Mouse (Mus musculus) liver, adult 2 months (tissue): Measurements from ENCODE around the gene Prrx2. TPM values are rescaled to one million over a fixed set of nuclear protein-coding genes. Genes with fewer than 3 reads are reported as not detected.

Experiments used
- DNase-seq: peaks from one replicate; pipeline ENCODE4 v3.0.0-alpha.2; 2011; ENCODE audit warnings: low read depth, low spot score; ENCODE audit errors: extremely low read depth
- H3K27ac ChIP-seq: fragments of 200-500 bp; replicated peaks from 2 replicates; pipeline ENCODE4 v1.5.1; 2012; ENCODE audit warnings: low read depth, mild to moderate bottlenecking, control low read depth, inconsistent platforms, low read length; ENCODE audit not compliant: insufficient read depth
- H3K27me3 ChIP-seq: fragments of 200-500 bp; 2 replicates; pipeline ENCODE4 v1.6.1; 2012; ENCODE audit warnings: mild to moderate bottlenecking, moderate library complexity, low read length, inconsistent platforms; ENCODE audit not compliant: control insufficient read depth, insufficient read depth
- H3K36me3 ChIP-seq: fragments of 200-500 bp; 2 replicates; pipeline ENCODE4 v1.6.1; 2012; ENCODE audit warnings: low read length, inconsistent platforms; ENCODE audit not compliant: control insufficient read depth, insufficient read depth
- H3K4me1 ChIP-seq: fragments of 200-500 bp; 2 replicates; pipeline ENCODE4 v1.6.1; 2011; ENCODE audit warnings: low read length; ENCODE audit not compliant: control insufficient read depth, insufficient read depth
- H3K4me3 ChIP-seq: fragments of 200-500 bp; 2 replicates; pipeline ENCODE4 v1.5.1; 2011; ENCODE audit warnings: low read depth, mild to moderate bottlenecking, control low read depth, low read length, moderate library complexity; ENCODE audit not compliant: insufficient read depth
- H3K79me2 ChIP-seq: fragments of 200-500 bp; 2 replicates; pipeline ENCODE4 v1.6.1; 2012; ENCODE audit warnings: inconsistent platforms, mild to moderate bottlenecking, low read length, moderate library complexity; ENCODE audit not compliant: control insufficient read depth, insufficient read depth
- H3K9ac ChIP-seq: fragments of 200-500 bp; 2 replicates; pipeline ENCODE4 v1.6.1; 2012; ENCODE audit warnings: low read depth, mild to moderate bottlenecking, control low read depth, inconsistent platforms, low read length
- CTCF ChIP-seq: fragments of 200-500 bp; IDR thresholded peaks from 2 replicates; pipeline ENCODE4 v1.5.1; 2011; ENCODE audit warnings: low read depth, low read length, control low read depth
- POLR2A ChIP-seq: fragments of 200-500 bp; IDR thresholded peaks from 2 replicates; pipeline ENCODE4 v1.6.1; 2011; ENCODE audit warnings: low read length, control low read depth; ENCODE audit not compliant: insufficient read depth; ENCODE audit errors: extremely low read depth
- WGBS: fragments of 180-500 bp; shearing (Covaris S2); methylation state at CpG from one replicate; pipeline ENCODE4 v1.1.7; 2018; 5-methylcytosine and 5-hydroxymethylcytosine counted together
- polyA plus RNA-seq: library from polyadenylated mRNA; depleted of rRNA; stranded (reverse); fragments of >200 nt; gene quantifications from 2 replicates; pipeline ENCODE4 v1.2.3, GENCODE M21; 2012
- total RNA-seq: library from RNA; depleted of rRNA; stranded (reverse); fragments of >200 nt; gene quantifications from 2 replicates; pipeline ENCODE4 v1.2.3, GENCODE M21; 2014

Prrx2 gene
- total and polyA plus RNA-seq, 2 experiments = not detected

- Histone ChIP-seq H3K4me3 (no peak overlapping the region), H3K36me3 (no peaks in the 10 kb centered on the region), H3K4me1 (peaks cover 10% of the 10 kb centered on the region), H3K9ac (no peak overlapping the region), H3K27ac (no peak overlapping the region), H3K27me3 (no peaks in the 10 kb centered on the region), H3K79me2 (no peaks in the 10 kb centered on the region)
- DNase-seq = peak; percentile 50
- 25% methylated on average over 3 of the region's 3 CpGs for WGBS
- TF ChIP-seq CTCF (peak; percentile 74), POLR2A (no peak)
Measured at GRCm38 (mm10) chr2:30891002-30891401, 56.2 kb downstream of the Prrx2 start.

GRCm38 (mm10) chr2:30893399-30893798, 58.6 kb downstream of the Prrx2 start:
- WGBS = 10% methylated on average over 6 of the region's 6 CpGs

GRCm38 (mm10) chr2:30893946-30894345, 59.2 kb downstream of the Prrx2 start:
- Histone ChIP-seq H3K9ac (no peak overlapping the region), H3K36me3 (no peaks in the 10 kb centered on the region), H3K27me3 (no peaks in the 10 kb centered on the region), H3K4me1 (peaks cover 16% of the 10 kb centered on the region), H3K4me3 (no peak overlapping the region), H3K79me2 (no peaks in the 10 kb centered on the region), H3K27ac (no peak overlapping the region)
- no peak for TF ChIP-seq CTCF
- TF ChIP-seq POLR2A = no peak
- 51% methylated on average over 7 of the region's 7 CpGs for WGBS
- DNase-seq = peak; percentile 75

More at GRCm38 (mm10) chr2:30893399-30893798, 58.6 kb downstream of the Prrx2 start:
- TF ChIP-seq POLR2A (no peak), CTCF (peak; percentile 55)
- Histone ChIP-seq H3K4me3 (no peak overlapping the region), H3K36me3 (no peaks in the 10 kb centered on the region), H3K4me1 (peaks cover 16% of the 10 kb centered on the region), H3K27me3 (no peaks in the 10 kb centered on the region), H3K79me2 (no peaks in the 10 kb centered on the region), H3K9ac (no peak overlapping the region), H3K27ac (peak overlapping the region; percentile 49; the same call in 1 of the 2 replicates)
- peak; percentile 98 for DNase-seq

GRCm38 (mm10) chr2:30897291-30897690, 62.5 kb downstream of the Prrx2 start:
- 22% methylated on average over 6 of the region's 6 CpGs for WGBS
- Histone ChIP-seq H3K27ac (no peak overlapping the region), H3K27me3 (no peaks in the 10 kb centered on the region), H3K4me1 (peaks cover 16% of the 10 kb centered on the region), H3K4me3 (no peak overlapping the region), H3K36me3 (no peaks in the 10 kb centered on the region), H3K79me2 (no peaks in the 10 kb centered on the region), H3K9ac (no peak overlapping the region)
- peak; percentile 84 for DNase-seq
- TF ChIP-seq POLR2A (no peak), CTCF (no peak)

- H3K27me3 ChIP-seq = 0 out of 2 replicates have a peak, but pooled peaks cover 4% of the 10 kb centered on the region
- H3K4me1 ChIP-seq = peaks cover 6% of the 10 kb centered on the region; the same call in 1 of the 2 replicates
- H3K9ac ChIP-seq = no peak overlapping the region
- 91% methylated on average over 14 of the region's 14 CpGs for WGBS
- no peaks in the 10 kb centered on the region for H3K79me2 ChIP-seq
- H3K27ac ChIP-seq = no peak overlapping the region
- no peak overlapping the region for H3K4me3 ChIP-seq
- TF ChIP-seq CTCF = no peak
- TF ChIP-seq POLR2A = no peak
- no peaks in the 10 kb centered on the region for H3K36me3 ChIP-seq
- no peak for DNase-seq
Measured at GRCm38 (mm10) chr2:30899397-30900069, 64.8 kb downstream of the Prrx2 start.

- peaks cover 6% of the 10 kb centered on the region; the same call in 1 of the 2 replicates for H3K4me1 ChIP-seq
- H3K9ac ChIP-seq = no peak overlapping the region
- H3K79me2 ChIP-seq = no peaks in the 10 kb centered on the region
- H3K27ac ChIP-seq = no peak overlapping the region
- TF ChIP-seq CTCF = no peak
- TF ChIP-seq POLR2A = no peak
- H3K36me3 ChIP-seq = no peaks in the 10 kb centered on the region
- DNase-seq = no peak
- no peak overlapping the region for H3K4me3 ChIP-seq
- H3K27me3 ChIP-seq = 0 out of 2 replicates have a peak, but pooled peaks cover 4% of the 10 kb centered on the region
- WGBS = 75% methylated on average over 6 of the region's 6 CpGs
Measured at GRCm38 (mm10) chr2:30901646-30902160, 66.9 kb downstream of the Prrx2 start.
